Mouse (Mus musculus): ENCODE results near the gene Rapsn.

DNA sequence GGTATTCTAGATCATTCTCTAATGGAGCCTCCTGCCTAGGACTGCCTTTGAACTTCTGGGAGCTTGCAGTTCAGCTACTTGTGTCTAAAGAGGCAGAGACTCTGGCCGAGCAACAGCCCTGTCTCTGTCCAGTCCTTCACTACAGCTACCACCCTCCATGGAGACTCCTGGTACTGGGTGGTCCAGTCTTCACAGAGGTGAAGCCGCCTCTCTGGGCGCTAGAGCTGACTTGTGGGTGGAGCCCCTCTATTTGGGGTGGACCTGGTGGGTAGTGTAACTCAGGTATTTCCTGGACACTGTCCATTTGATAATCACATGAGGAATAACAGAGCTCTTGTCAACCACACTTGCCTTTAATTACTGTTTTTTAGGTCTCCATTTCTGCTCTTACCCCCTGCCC lies 15.5 kb upstream of the Rapsn start:
- TF ChIP-seq POLR2A (IDR thresholded peaks at IDR 0.05; ENCODE audit: borderline replicate concordance, insufficient read depth, low read length) (no peak), CTCF (IDR thresholded peaks at IDR 0.05; ENCODE audit: borderline replicate concordance, insufficient read depth, low read depth, low read length) (no peak)
